Mouse (Mus musculus) forelimb bud, embryonic 11.5 days (tissue): ENCODE data around the gene Defb28.

Experiments
- DNase-seq: peaks from one replicate; pipeline ENCODE4 v3.0.0-alpha.2; 2012; ENCODE audit warnings: low read depth, low spot score

The Defb28 gene

GRCm38 (mm10) chr2:152517981-152518380 lies at the start of gene Defb28:
Gene Defb28 (plus strand): TSS chr2:152518255.
- no peak for DNase-seq

GRCm38 (mm10) chr2:152470973-152471372 lies 47.1 kb upstream of the Defb28 start:
- peak; percentile 61 for DNase-seq

GRCm38 (mm10) chr2:152472434-152472833 lies 45.6 kb upstream of the Defb28 start:
- DNase-seq: no peak

GRCm38 (mm10) chr2:152476763-152477162 lies 41.3 kb upstream of the Defb28 start, which contains the start of gene Defb20:
Gene Defb20 (plus strand): TSS chr2:152477063.
- DNase-seq: no peak

GRCm38 (mm10) chr2:152480881-152481280 lies 37.2 kb upstream of the Defb28 start:
- no peak for DNase-seq

- DNase-seq: no peak
Measured at GRCm38 (mm10) chr2:152481726-152482125, 36.3 kb upstream of the Defb28 start.

- DNase-seq: peak; percentile 8
Measured at GRCm38 (mm10) chr2:152487024-152487423, 31.0 kb upstream of the Defb28 start.

- no peak for DNase-seq
Measured at GRCm38 (mm10) chr2:152490038-152490437, 28.0 kb upstream of the Defb28 start, which contains the start of gene Defb22. Gene Defb22 (minus strand): TSS chr2:152490138.

- DNase-seq: no peak
Measured at GRCm38 (mm10) chr2:152493151-152493550, 24.9 kb upstream of the Defb28 start.

- no peak for DNase-seq
Measured at GRCm38 (mm10) chr2:152498020-152498419, 20.0 kb upstream of the Defb28 start.

- DNase-seq: no peak
Measured at GRCm38 (mm10) chr2:152500204-152500862, 17.7 kb upstream of the Defb28 start.

- no peak for DNase-seq
Measured at GRCm38 (mm10) chr2:152500863-152501229, 17.2 kb upstream of the Defb28 start.

GRCm38 (mm10) chr2:152503950-152504349 lies 14.1 kb upstream of the Defb28 start:
- no peak for DNase-seq

- no peak for DNase-seq
Measured at GRCm38 (mm10) chr2:152511592-152511991, 6.5 kb upstream of the Defb28 start, which contains the start of gene Defb26. Gene Defb26 (minus strand): TSS chr2:152511692.

- DNase-seq: no peak
Measured at GRCm38 (mm10) chr2:152516084-152516483, 2.0 kb upstream of the Defb28 start.

- no peak for DNase-seq
Measured at GRCm38 (mm10) chr2:152539944-152540710, 22.1 kb downstream of the Defb28 start, which contains the start of gene Defb29. Gene Defb29 (minus strand): TSS chr2:152540098.

GRCm38 (mm10) chr2:152541979-152542378 lies 23.9 kb downstream of the Defb28 start:
- DNase-seq: no peak

- DNase-seq: no peak
Measured at GRCm38 (mm10) chr2:152542897-152543296, 24.8 kb downstream of the Defb28 start.

GRCm38 (mm10) chr2:152543478-152543877 lies 25.4 kb downstream of the Defb28 start:
- peak; percentile 4 for DNase-seq

GRCm38 (mm10) chr2:152544691-152545090 lies 26.6 kb downstream of the Defb28 start:
- DNase-seq: peak; percentile 49

- DNase-seq: no peak
Measured at GRCm38 (mm10) chr2:152548124-152548523, 30.1 kb downstream of the Defb28 start.

- peak; percentile 64 for DNase-seq
Measured at GRCm38 (mm10) chr2:152553774-152554423, 35.8 kb downstream of the Defb28 start.
